Mouse (Mus musculus) urinary bladder, postnatal 10 days (tissue): ENCODE data around the gene Ugt8a.

Experiments
- DNase-seq: peaks from one replicate; pipeline ENCODE4 v3.0.0; 2022; ENCODE audit warnings: low spot score

Ugt8a gene

GRCm38 (mm10) chr3:125861601-125862000, 76.8 kb downstream of the Ugt8a start:
- DNase-seq, result no peak

DNA sequence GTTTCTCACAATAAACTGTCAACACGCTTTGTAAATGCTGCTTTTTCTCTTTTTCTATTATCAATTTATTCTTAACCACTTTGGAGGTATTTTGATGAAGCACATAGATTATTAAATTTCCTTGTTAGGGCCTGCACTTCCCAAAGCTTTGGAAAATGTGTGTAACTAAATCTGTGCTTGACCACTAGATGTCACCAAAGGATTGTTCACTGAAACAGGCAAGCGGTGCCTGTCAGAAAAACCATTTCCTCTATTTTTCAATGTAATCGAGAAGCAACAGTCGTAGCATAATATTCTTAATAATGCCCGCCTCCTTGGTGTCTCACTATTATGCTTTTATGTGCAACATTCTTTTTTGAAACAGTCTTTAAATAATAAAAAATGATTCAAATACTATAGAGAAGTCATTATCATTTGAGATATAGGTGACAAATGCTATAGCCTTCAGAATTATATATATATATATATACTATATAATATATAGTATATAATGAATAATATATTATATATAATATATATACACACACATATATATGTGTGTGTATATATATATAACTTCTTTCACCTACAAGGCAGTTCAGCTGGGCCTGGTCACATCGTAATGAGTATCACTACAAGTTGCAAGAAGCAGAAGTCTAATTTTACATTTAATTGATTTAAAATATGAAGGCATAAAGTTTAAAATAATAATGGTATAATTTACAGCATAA, 89.1 kb downstream of the Ugt8a start:
- DNase-seq, result no peak

DNA sequence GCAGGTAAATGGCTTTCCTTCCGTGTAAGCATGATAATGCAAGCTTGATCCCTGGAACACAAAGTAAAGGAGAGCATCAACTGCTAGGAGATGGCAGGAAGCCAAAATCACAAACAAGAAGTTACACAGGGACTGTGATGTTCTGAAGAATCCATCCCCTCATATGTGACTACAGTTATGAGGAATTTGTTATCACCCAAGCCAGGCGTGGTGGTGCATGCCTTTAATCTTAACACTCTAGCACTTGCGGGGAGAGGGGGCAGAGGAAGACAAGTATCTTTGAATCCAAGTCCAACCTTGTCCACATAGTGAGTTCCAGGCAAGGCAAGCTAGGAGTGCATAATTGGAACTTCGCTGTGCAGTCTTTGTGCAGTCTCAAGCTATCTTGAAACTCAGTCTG, 110.4 kb downstream of the Ugt8a start:
- no peak for DNase-seq

DNA sequence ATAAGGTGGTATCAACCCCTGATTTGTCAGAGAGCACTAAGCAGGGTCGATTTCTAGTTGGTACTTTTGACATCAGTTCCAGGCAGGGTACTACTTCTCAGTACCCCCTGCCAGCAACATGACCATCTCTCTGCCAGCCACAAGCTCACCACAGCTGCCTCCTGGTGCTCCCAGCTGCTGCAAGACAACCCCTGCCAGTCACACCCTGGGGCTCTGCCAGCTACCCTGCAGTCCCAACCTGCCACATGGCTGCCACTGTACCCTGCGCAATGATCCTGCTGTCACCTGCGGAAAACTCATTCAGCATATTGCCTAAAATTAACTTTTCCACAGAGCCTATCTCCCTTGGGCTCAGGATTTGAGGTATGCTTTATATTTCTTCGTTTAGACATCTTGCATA, 111.2 kb downstream of the Ugt8a start:
- DNase-seq, result no peak

GRCm38 (mm10) chr3:125819741-125820140, 118.7 kb downstream of the Ugt8a start:
- DNase-seq, result no peak
